Mouse (Mus musculus): ENCODE results near the gene Fam173b.

- no peak for TF ChIP-seq CTCF (IDR thresholded peaks at IDR 0.05; ENCODE audit: low read depth)
- no peak for TF ChIP-seq EP300 (IDR thresholded peaks at IDR 0.05; ENCODE audit: low read depth)
These were observed 45.6 kb downstream of the Fam173b start for GRCm38 (mm10) chr15:31647225-31647624.
